Mouse (Mus musculus): ENCODE measurements around the gene Tcp1.
"Not testable (repeated sequence)": the region's sequence is repeated elsewhere in the genome, so short reads cannot be mapped to it uniquely, and the experiment has no call there.

Gene Tcp1

DNA sequence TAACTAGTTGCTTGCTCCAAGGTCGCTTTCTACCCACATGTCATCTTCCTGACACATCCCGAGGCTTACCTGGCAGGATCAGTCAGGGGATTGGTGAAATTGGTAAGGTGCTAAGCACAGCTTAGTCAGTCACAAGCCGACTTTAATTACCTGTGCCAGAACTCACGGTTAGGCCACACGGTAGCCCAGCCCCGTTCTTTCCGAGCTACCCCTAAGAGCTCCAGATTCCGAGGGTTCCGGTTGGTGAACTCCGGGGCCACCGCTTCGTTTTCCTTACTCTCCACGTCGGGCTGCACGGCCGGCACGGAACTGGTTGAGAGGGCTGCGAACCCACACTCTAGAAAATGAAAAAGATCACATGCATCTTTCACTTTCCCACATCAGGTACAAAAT, at the start of gene Tcp1:
Tcp1 (plus strand) TSS at position 214 of the 393 bp plus-strand sequence.
- no peak for DNase-seq (ENCODE audit: low spot score in 2 of 2)

- no peak for DNase-seq (ENCODE audit: low spot score in 2 of 2)
These were observed 48.6 kb upstream of the Tcp1 start for GRCm38 (mm10) chr17:12866853-12867252.

GRCm38 (mm10) chr17:12868043-12868442, 47.5 kb upstream of the Tcp1 start, which contains the start of gene Mas1:
Gene Mas1, minus strand, starts transcription at chr17:12868143.
- no peak for DNase-seq (ENCODE audit: low spot score in 2 of 2)

GRCm38 (mm10) chr17:12868640-12869039, 46.9 kb upstream of the Tcp1 start:
- no peak for DNase-seq (ENCODE audit: low spot score in 2 of 2)

DNA sequence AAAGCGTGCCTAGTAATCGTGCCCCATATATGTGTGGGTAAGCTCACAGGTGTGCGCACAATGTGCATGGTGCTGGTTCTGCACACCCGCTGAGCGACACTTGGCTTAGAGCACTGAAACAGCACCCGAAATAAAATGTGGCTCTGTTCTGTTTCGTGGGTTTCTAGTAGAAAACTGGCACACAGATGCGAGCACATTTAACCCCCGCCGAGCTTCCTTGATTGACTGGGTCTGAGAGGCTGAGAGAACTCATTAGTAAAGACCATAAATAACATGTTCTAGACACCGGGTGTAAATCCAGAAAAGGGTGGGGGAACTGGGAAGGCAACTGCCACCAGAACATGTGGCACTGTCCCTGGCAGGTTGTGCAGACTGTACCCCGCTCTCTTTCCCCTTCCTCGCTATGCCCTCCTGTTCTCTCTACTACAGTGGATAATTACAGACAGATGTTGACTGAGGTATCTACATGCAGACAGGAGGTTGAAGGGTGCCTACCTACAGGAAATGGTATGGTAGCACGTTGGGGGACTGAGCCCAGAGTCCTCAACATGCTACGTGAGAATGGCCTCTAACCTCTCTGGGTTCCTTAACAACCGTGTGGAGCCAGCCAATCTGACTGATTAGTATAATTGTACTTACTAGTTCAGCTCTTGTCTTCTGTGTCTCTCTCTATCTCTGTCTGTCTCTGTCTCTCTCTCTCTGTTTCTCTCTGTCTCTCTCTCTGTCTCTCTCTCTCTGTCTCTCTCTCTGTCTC, 43.0 kb upstream of the Tcp1 start:
- no peak for DNase-seq (ENCODE audit: low spot score in 2 of 2)

GRCm38 (mm10) chr17:12875734-12876133, 39.8 kb upstream of the Tcp1 start, which contains the start of gene Mrgprh:
Gene Mrgprh, plus strand, starts transcription at chr17:12876034.
- no peak for DNase-seq (ENCODE audit: low spot score in 2 of 2)

DNA sequence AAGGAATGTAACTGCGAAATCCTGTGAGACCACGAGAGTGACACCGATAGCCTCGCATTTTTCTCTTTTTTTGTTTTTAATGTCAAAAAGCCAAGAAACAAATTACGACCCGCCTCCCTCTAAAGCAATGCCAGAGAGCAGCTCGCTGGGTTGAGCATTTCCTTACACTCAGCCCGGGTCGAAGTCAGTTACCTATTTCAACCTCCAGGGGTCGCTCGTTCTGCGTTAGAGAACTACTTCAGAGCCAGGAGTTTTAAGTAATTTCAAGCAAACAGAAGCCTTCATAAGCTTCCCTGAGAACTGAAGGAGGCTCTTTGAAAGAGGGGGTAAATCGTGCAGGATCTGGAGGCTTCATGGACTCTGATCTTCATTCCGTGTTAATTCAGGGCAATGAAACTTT, 35.3 kb upstream of the Tcp1 start:
- DNase-seq (ENCODE audit: low spot score in 2 of 2): peak; percentile 76 to 84

GRCm38 (mm10) chr17:12881216-12881615, 34.3 kb upstream of the Tcp1 start:
- DNase-seq (ENCODE audit: low spot score in 2 of 2): no peak

GRCm38 (mm10) chr17:12886620-12887019, 28.9 kb upstream of the Tcp1 start:
- DNase-seq (ENCODE audit: low spot score in 2 of 2): no peak

DNA sequence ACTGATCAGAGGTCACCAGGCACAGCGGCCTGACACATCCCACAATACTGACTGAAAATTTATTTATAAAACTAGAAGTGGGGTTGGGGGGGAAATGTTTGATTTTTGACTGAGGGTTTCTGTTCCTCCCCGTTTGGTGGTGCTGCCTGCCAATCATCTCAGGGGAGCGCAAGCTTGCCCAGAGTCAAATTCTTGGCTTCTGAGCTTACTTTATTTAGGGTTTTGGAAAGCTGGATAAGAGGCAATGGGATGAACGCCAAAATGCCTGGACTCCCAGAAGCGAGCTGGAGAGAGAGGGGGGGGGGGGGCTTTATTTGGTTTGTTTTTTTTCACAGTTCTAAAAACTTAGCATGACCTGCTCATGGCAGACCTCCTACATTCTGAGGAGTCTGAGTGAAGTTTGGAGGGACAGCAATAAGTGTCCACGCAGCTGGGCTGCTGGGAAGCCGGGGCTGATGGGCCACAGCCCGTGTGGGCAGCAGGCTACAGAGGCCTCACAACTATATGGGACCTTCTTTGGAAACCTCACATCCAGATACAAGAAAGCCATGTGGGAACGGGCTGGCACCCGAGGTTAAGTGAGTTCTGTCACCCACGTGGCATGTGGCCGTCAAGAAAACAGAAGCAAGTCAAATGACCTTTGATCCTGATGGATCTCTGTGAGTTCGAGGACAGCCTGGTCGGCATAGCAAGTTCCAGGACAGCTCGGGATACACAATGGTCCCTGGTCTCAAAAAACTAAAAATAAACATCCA, 28.3 kb upstream of the Tcp1 start:
- DNase-seq (ENCODE audit: low spot score in 2 of 2): no peak

- DNase-seq (ENCODE audit: low spot score in 2 of 2): no peak
These were observed 24.4 kb upstream of the Tcp1 start for GRCm38 (mm10) chr17:12891054-12891453.

DNA sequence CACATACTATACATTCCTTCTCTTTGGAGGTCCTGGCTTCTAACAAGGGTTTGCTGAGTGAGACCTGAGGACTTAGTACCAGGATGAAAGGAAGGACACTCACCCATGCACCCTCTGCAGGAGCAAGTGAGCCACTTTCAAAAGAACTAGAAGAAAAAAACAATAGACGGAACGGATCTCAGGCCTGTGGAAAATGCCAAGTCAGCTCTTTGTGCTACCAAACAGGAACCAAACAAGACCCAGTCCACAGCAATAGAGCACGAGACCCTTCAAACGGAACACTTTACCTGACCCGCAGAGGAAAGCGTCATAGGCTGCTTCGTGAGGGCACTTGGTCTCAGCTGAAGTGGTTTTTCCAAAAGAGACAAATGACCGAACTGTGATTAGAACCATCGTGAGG, 23.5 kb upstream of the Tcp1 start:
- no peak for DNase-seq (ENCODE audit: low spot score in 2 of 2)

- no peak for DNase-seq (ENCODE audit: low spot score in 2 of 2)
These were observed 17.8 kb upstream of the Tcp1 start for GRCm38 (mm10) chr17:12897674-12898073.

DNA sequence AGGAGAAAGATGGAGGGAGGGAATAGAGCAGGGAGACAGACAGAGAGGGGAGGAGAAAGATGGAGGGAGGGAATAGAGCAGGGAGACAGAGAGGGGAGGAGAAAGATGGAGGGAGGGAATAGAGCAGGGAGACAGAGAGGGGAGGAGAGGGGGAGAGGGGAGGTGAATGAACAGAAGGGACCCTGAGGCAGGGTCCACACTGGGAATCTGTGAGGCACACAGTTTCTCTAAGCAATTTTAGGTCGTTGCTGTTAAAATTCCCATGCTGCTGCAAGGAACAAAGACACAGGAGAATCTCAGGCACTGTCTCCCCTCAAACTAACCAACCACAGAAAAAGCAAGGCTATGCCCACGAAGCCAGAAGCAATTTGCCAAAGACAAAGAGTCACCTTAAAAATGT, 16.9 kb upstream of the Tcp1 start:
- DNase-seq (ENCODE audit: low spot score in 2 of 2): not testable (repeated sequence)

DNA sequence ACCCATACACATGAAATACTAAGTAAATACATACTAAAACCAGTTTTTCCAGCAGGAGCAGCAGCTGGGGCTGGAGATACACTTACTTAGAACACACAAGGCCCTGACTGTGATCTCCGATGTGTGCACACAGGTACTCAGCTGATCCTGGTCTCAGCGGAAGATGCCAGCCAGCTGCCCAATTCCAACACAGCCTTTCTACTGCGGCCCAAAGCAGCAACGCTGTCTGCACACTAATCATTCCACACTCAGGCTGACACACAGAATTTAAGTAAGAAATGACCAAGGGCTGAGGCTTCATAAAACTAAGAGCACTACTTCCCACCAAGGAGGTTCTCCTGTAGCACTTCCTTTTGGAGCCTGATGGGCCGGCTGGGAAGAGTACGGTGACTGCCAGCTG, 13.2 kb upstream of the Tcp1 start:
- no peak for DNase-seq (ENCODE audit: low spot score in 2 of 2)

DNA sequence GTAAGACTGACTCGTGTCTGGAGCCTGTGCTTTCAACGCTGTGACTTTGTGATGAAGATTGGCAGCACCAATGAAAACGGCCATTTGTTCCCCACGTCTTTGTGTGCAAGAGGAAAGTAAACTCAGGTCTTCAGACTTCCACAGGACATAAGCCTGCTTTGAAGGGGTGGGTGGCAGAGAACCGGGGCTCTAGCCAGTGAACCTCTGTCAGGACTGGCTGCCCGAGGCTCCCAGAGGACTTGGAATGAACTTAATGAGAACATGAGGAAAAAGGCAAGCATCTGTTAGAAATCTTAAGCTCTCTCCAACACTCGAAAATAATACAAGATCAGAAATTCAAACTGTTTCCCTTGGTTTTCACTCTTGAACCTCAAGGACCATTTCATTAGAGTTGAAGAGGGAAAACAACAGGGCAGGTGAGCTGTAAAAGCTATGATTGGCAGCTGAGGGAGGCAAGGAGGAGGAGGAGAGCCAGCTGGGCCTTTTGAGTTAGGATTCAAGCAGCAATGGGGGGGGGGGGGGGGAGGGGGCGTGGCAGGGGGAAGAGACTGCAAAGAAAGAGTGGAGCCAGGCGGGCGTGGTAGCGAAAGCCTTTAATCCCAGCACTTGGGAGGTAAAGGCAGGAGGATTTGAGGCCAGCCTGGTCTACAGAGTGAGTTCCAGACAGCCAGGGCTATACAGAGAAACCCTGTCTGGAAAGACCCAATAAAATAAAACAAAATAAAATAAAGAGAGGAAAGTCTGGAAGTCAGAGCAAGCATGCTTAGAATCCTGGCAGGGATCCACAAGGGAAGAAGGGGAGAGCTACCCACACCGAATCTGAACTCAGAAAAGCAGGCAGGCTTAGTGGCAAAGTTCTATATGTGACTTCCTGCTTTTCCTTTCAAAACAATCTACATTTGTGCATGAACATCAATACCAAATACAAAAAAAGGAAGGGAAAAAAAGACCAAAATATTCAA, 11.8 kb upstream of the Tcp1 start:
- DNase-seq (ENCODE audit: low spot score in 2 of 2): no peak

GRCm38 (mm10) chr17:12904349-12904748, 11.2 kb upstream of the Tcp1 start:
- no peak for DNase-seq (ENCODE audit: low spot score in 2 of 2)

DNA sequence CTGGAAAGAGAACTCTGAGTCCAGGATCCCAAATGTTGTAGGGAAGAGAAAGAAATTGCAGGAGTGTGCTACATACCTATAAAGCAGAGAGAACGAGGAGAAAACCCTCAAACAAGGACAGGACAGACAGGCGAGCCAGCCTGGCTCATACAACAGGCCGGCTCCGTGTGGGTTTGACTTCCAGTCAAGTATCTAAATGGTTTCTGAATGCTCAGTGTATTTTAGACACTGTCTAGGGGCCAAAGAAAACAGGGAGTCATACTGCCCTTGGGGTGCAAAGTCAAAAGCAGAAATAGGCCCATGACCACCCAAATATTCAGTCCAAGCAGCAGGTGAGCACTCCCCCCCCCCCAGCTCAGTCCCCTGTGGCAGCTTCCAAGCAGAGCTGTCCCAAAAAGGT, 9.7 kb upstream of the Tcp1 start:
- DNase-seq (ENCODE audit: low spot score in 2 of 2): no peak

DNA sequence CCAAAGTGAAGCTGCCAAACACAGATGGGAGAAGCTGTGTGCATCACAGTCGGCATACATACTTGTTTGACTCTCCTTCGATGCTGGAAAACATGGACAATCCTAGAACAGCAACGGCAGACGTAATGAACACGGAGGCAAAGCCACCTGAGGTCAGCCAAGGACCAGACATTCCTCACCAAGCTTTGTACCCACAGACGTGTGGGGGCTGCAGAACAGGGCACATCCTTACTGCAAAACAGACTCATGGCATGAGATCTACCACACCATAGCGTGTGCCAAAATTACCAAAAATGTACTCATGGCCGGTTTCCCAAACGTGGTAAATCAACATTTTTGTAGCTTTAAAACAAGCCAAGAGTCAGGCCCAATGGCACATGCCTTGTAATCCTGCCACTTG, 9.1 kb upstream of the Tcp1 start:
- no peak for DNase-seq (ENCODE audit: low spot score in 2 of 2)

DNA sequence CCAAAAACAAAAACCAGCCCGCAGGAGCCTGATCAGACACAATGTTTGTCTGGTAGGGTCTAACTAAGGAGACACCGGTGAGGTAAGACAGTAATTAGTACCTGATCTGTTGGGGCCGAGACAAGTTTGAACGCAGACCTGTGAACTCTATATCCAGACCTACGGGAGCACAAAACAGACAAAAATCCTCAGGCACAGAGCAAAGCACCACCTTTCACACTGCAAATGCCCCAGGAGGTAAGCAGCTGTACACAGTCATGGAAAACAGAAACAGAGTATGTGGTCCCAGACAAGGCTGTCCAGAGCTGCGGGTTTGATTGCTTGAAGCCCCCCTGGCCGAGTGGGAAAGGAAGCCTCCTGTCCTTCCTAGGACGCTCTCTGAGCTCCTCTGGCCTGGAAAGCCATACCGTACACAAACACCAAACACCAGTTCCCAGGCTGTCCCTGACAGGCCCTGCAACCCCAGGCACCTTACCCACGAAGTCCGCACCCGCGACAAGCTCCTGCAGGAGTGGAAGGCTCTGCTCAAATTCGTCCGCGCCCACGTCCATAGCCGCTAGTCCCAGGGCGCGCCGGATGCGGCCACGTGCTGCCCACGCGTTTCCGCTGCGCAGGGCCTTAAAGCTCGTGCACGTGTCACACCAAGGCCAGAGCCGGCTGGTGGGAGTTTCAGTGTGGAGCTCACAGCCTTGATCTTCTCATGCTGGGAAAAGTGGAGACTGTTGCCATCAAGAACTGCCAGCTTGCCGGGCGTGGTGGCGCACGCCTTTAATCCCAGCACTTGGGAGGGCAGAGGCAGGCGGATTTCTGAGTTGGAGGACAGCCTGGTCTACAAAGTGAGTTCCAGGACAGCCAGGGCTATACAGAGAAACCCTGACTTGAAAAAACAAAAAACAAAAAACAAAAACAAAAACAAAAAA, 5.9 kb upstream of the Tcp1 start, which contains the start of gene Pnldc1:
Pnldc1 (minus strand) TSS at position 870 of the 920 bp plus-strand sequence.
- no peak for DNase-seq (ENCODE audit: low spot score in 2 of 2)

DNA sequence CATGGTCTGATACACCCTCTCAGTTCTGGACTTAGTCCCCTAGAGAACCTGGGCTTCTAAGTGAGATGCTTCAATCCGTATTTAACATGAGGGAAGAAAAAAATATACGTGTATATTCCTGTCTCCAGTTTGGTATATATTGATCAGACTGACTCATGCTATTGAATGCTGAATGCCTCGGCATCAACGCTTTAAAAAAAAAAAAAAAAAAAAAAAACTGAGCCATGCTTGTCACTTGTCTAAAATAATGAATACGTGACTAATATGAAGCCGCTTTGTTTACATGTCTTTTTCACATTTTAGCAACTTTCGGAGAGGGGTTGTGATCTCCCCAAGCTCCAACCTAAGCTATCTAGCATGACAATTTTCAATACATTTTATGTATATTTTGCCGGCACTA, 5.1 kb upstream of the Tcp1 start:
- no peak for DNase-seq (ENCODE audit: low spot score in 2 of 2)

Measured in urinary bladder, postnatal 36 days (tissue).